Mouse (Mus musculus): Measurements from ENCODE around the gene Dkkl1.

DNA sequence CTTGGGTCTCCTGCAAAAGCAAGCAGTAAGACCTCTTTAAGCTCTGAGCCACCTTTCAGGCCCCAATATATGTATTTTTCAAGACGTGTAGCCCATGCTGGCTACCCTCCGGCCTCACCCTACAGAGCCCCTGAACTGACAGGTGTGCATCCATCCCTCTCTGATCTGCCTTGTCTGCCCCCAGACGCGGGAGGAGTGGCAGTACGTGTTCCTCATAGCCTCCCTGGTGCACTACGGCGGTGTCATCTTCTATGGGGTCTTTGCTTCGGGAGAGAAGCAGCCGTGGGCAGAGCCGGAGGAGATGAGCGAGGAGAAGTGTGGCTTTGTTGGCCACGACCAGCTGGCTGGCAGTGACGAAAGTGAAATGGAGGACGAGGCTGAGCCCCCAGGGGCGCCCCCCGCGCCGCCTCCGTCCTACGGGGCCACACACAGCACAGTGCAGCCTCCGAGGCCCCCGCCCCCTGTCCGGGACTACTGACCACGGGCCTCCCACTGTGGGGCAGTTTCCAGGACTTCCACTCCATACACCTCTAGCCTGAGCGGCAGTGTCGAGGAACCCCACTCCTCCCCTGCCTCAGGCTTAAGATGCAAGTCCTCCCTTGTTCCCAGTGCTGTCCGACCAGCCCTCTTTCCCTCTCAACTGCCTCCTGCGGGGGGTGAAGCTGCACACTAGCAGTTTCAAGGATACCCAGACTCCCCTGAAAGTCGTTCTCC, 37.2 kb downstream of the Dkkl1 start:
- TF ChIP-seq CTCF (IDR thresholded peaks at IDR 0.05; ENCODE audit: low read depth, low read length) (no peak), EP300 (IDR thresholded peaks at IDR 0.05; ENCODE audit: insufficient read depth, low read depth, low read length) (peak; percentile 60; the same call in 1 of the 2 replicates), POLR2A (IDR thresholded peaks at IDR 0.05; ENCODE audit: insufficient read depth, low read length) (no peak)
